Mouse (Mus musculus) subcutaneous adipose tissue, adult 2 months (tissue): Measurements from ENCODE around the gene Gm28729. TPM values are rescaled to one million over a fixed set of nuclear protein-coding genes. Genes with fewer than 3 reads are reported as not detected.

Experiments
- polyA plus RNA-seq: library from polyadenylated mRNA; depleted of rRNA; stranded (reverse); fragments of >200 nt; gene quantifications from 2 replicates; pipeline ENCODE4 v1.2.3, GENCODE M21; 2012; ENCODE audit warnings: low replicate concordance; rRNA removed

Gm28729 gene
- polyA plus RNA-seq, result 0.16 and 2.8 TPM in 2 replicates

DNA sequence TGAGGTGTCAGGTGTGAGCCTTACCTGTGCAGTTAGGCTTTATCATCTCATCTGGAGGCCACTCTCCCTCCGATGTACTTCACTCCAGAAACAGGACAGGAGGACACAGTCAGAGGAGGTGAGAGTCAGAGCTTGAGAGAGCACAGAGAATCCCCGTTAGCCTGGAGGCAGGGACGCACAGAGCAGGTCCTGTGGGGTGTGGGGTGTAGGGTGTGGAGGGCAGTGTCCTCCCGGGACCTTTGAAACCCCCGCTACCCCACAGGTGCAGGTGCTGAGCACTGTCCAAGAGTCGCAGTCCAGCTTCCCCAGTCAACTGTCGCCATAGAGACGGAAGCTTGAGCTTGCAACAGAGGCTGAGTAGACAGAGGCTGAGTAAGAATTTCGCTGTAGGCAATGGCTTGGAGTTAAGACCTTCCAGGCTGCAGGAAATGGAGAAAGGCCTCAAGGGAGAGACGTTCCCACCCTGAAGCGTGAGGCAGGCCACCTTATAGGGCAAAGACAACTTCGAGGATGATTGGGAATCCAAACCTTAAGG is at the start of gene Gm28729:
Gene Gm28729 (minus strand): TSS at position 293 of the 535 bp plus-strand sequence.

GRCm38 (mm10) chr9:96478071-96478888 is 46.8 kb downstream of the Gm28729 start, which contains the start of gene Rnf7:
Rnf7 (minus strand) TSS chr9:96478675.

Other genes starting within 250 kb of the Gm28729 start
- gene Atp1b3, start 160.8 kb downstream of the Gm28729 start, polyA plus RNA-seq, result 90.6 and 113 TPM in 2 replicates
- gene Rnf7, start 46.6 kb downstream of the Gm28729 start, polyA plus RNA-seq, result 140 and 263 TPM in 2 replicates
- 4.0 and 4.4 TPM in 2 replicates for gene Rasa2, start 106.4 kb upstream of the Gm28729 start, polyA plus RNA-seq
- 13.3 and 16.5 TPM in 2 replicates for gene Zbtb38, start 227.6 kb upstream of the Gm28729 start, polyA plus RNA-seq